Mouse (Mus musculus) kidney, adult 2 months (tissue): ENCODE data around the gene S100a5. TPM values are rescaled to one million over a fixed set of nuclear protein-coding genes. Genes with fewer than 3 reads are reported as not detected.

Experiments
- DNase-seq: peaks from one replicate; pipeline ENCODE4 v3.0.0; 2021
- H3K27ac ChIP-seq: fragments of 200-500 bp; 2 replicates; pipeline ENCODE4 v1.5.1; 2012; ENCODE audit warnings: low read depth, low read length, control low read depth, inconsistent platforms; ENCODE audit not compliant: insufficient read depth
- H3K27me3 ChIP-seq: fragments of 200-500 bp; replicated peaks from 2 replicates; pipeline ENCODE4 v1.6.1; 2012; ENCODE audit warnings: mild to moderate bottlenecking, moderate library complexity, low read length, inconsistent platforms; ENCODE audit not compliant: control insufficient read depth, insufficient read depth
- H3K36me3 ChIP-seq: fragments of 200-500 bp; 2 replicates; pipeline ENCODE4 v1.6.1; 2012; ENCODE audit warnings: mild to moderate bottlenecking, moderate library complexity, low read length, inconsistent platforms; ENCODE audit not compliant: control insufficient read depth, insufficient read depth
- H3K4me1 ChIP-seq: fragments of 200-500 bp; 2 replicates; pipeline ENCODE4 v1.6.1; 2011; ENCODE audit warnings: low read length; ENCODE audit not compliant: control insufficient read depth, insufficient read depth
- H3K4me3 ChIP-seq: fragments of 200-500 bp; 2 replicates; pipeline ENCODE4 v1.5.1; 2011; ENCODE audit warnings: mild to moderate bottlenecking, low read depth, low read length, control low read depth; ENCODE audit not compliant: insufficient read depth
- CTCF ChIP-seq: fragments of 200-500 bp; conservative IDR thresholded peaks from 2 replicates; pipeline ENCODE4 v1.5.1; 2011; ENCODE audit warnings: low read depth, mild to moderate bottlenecking, control low read depth, low read length, moderate library complexity, mixed read lengths; ENCODE audit not compliant: insufficient read depth, insufficient read length
- POLR2A ChIP-seq: fragments of 200-500 bp; IDR thresholded peaks from one replicate; pipeline ENCODE4 v1.6.1; 2011; ENCODE audit warnings: low read depth, low read length, control low read depth
- WGBS: fragments of 180-500 bp; shearing (Covaris S2); methylation state at CpG from one replicate; pipeline ENCODE4 v1.1.7; 2018; 5-methylcytosine and 5-hydroxymethylcytosine counted together
- polyA plus RNA-seq: library from polyadenylated mRNA; depleted of rRNA; stranded (reverse); fragments of >200 nt; gene quantifications from 2 replicates; pipeline ENCODE4 v1.2.3, GENCODE M21; 2012; rRNA removed

S100a5 gene
- polyA plus RNA-seq = not detected in 2 replicates

GRCm38 (mm10) chr3:90608223-90608622 lies at the start of gene S100a5:
Gene S100a5 (plus strand): TSS chr3:90608523.
- TF ChIP-seq POLR2A (no peak), CTCF (no peak)
- Histone ChIP-seq H3K4me3 (no peak within 1 kb of the TSS), H3K27ac (no peak within 1 kb of the TSS), H3K27me3 (no peaks in the 10 kb centered on the region), H3K36me3 (no peaks in the 10 kb centered on the region), H3K4me1 (0 out of 2 replicates have a peak, but pooled peaks cover 3% of the 10 kb centered on the region)
- WGBS = 77% methylated on average over 3 of the region's 3 CpGs
- DNase-seq = no peak

GRCm38 (mm10) chr3:90560008-90560628 lies 48.2 kb upstream of the S100a5 start, which contains the start of gene S100a3:
Gene S100a3 (plus strand): TSS chr3:90560578.
- no peak for TF ChIP-seq CTCF
- TF ChIP-seq POLR2A = no peak
- Histone ChIP-seq H3K4me1 (no peaks in the 10 kb centered on the region), H3K27ac (no peak within 1 kb of the TSS), H3K36me3 (no peaks in the 10 kb centered on the region), H3K4me3 (no peak within 1 kb of the TSS), H3K27me3 (no peaks in the 10 kb centered on the region)
- WGBS = 75% methylated on average over 6 of the region's 6 CpGs
- DNase-seq = no peak

- Histone ChIP-seq H3K4me1 (no peaks in the 10 kb centered on the region), H3K4me3 (no peak overlapping the region), H3K27me3 (no peaks in the 10 kb centered on the region), H3K27ac (no peak overlapping the region), H3K36me3 (no peaks in the 10 kb centered on the region)
- WGBS = 85% methylated on average over 5 of the region's 5 CpGs
- TF ChIP-seq CTCF (no peak), POLR2A (no peak)
- DNase-seq = no peak
Observed at GRCm38 (mm10) chr3:90574691-90575090, 33.6 kb upstream of the S100a5 start.

GRCm38 (mm10) chr3:90575320-90575719 lies 33.0 kb upstream of the S100a5 start:
- H3K4me3 ChIP-seq = no peak overlapping the region
- no peak for DNase-seq
- 59% methylated on average over 3 of the region's 3 CpGs for WGBS

GRCm38 (mm10) chr3:90576351-90577001 lies 31.8 kb upstream of the S100a5 start:
- no peaks in the 10 kb centered on the region for H3K27me3 ChIP-seq
- H3K4me1 ChIP-seq = no peaks in the 10 kb centered on the region
- no peak overlapping the region for H3K27ac ChIP-seq
- DNase-seq = no peak
- no peaks in the 10 kb centered on the region for H3K36me3 ChIP-seq
- H3K4me3 ChIP-seq = no peak overlapping the region
- TF ChIP-seq CTCF (no peak), POLR2A (no peak)
- WGBS = 62% methylated on average over 10 of the region's 10 CpGs

More at GRCm38 (mm10) chr3:90575320-90575719, 33.0 kb upstream of the S100a5 start:
- H3K27ac ChIP-seq = no peak overlapping the region
- no peaks in the 10 kb centered on the region for H3K36me3 ChIP-seq
- no peaks in the 10 kb centered on the region for H3K27me3 ChIP-seq
- no peaks in the 10 kb centered on the region for H3K4me1 ChIP-seq
- TF ChIP-seq POLR2A = no peak
- TF ChIP-seq CTCF = no peak

- TF ChIP-seq CTCF (no peak), POLR2A (no peak)
- no peak overlapping the region for H3K4me3 ChIP-seq
- no peaks in the 10 kb centered on the region for H3K27me3 ChIP-seq
- no peaks in the 10 kb centered on the region for H3K4me1 ChIP-seq
- H3K36me3 ChIP-seq = no peaks in the 10 kb centered on the region
- H3K27ac ChIP-seq = no peak overlapping the region
- 42% methylated on average over 7 of the region's 7 CpGs for WGBS
- no peak for DNase-seq
Observed at GRCm38 (mm10) chr3:90579433-90579832, 28.9 kb upstream of the S100a5 start.

GRCm38 (mm10) chr3:90581141-90581540 lies 27.2 kb upstream of the S100a5 start:
- DNase-seq = no peak
- WGBS = 97% methylated on average over 5 of the region's 5 CpGs
- Histone ChIP-seq H3K27ac (no peak overlapping the region), H3K36me3 (no peaks in the 10 kb centered on the region), H3K27me3 (no peaks in the 10 kb centered on the region), H3K4me3 (no peak overlapping the region), H3K4me1 (no peaks in the 10 kb centered on the region)
- TF ChIP-seq CTCF = no peak
- TF ChIP-seq POLR2A = no peak
